Mouse (Mus musculus) hindbrain, postnatal 0 days (tissue): ENCODE data around the gene Ypel3. TPM values are rescaled to one million over a fixed set of nuclear protein-coding genes. Genes with fewer than 3 reads are reported as not detected.

Source experiments
- ATAC-seq: fragments of 200-750 bp; cut with Nextera tagmentation; 2 replicates; pipeline ENCODE4 v1.8.0; 2017; ENCODE audit warnings: mild to moderate bottlenecking, moderate TSS enrichment, moderate library complexity
- DNase-seq: peaks from one replicate; pipeline ENCODE4 v3.0.0-alpha.2; 2015; ENCODE audit warnings: low spot score
- H3K27ac ChIP-seq: fragments of 300-500 bp; sonication (generic); 2 replicates; pipeline ENCODE4 v1.5.1; 2014; ENCODE audit warnings: mild to moderate bottlenecking
- H3K27me3 ChIP-seq: fragments of 300-500 bp; sonication (generic); 2 replicates; pipeline ENCODE4 v1.6.1; 2014; ENCODE audit warnings: low read length, mixed read lengths; ENCODE audit not compliant: insufficient read depth
- H3K36me3 ChIP-seq: fragments of 300-500 bp; sonication (generic); 2 replicates; pipeline ENCODE4 v1.6.1; 2014; ENCODE audit warnings: low read length, mixed read lengths; ENCODE audit not compliant: insufficient read depth
- H3K4me1 ChIP-seq: fragments of 300-500 bp; sonication (generic); 2 replicates; pipeline ENCODE4 v1.6.1; 2014; ENCODE audit warnings: antibody characterized with exemption, low read length, mixed read lengths; ENCODE audit not compliant: insufficient read depth
- H3K4me2 ChIP-seq: fragments of 300-500 bp; sonication (generic); 2 replicates; pipeline ENCODE4 v1.6.1; 2014; ENCODE audit warnings: low read depth, mild to moderate bottlenecking, low read length, moderate library complexity, mixed read lengths
- H3K4me3 ChIP-seq: fragments of 300-500 bp; sonication (generic); 2 replicates; pipeline ENCODE4 v1.5.1; 2014; ENCODE audit warnings: low read length
- H3K9ac ChIP-seq: fragments of 300-500 bp; sonication (generic); replicated peaks from 2 replicates; pipeline ENCODE4 v1.6.1; 2014; ENCODE audit warnings: mild to moderate bottlenecking, low read length, moderate library complexity, mixed read lengths
- H3K9me3 ChIP-seq: fragments of 300-500 bp; sonication (generic); 2 replicates; pipeline ENCODE4 v1.6.1; 2016; ENCODE audit warnings: low read length, mixed read lengths
- CTCF ChIP-seq: IDR thresholded peaks from 2 replicates; pipeline ENCODE4 v1.5.1; 2016; ENCODE audit warnings: antibody characterized with exemption, control low read depth, low read depth
- WGBS: fragments of 180-500 bp; shearing (Covaris S2); extraction: QIAGEN DNeasy Blood & Tissue Kit; methylation state at CpG from one replicate; pipeline ENCODE4 v1.1.7; 2014; 5-methylcytosine and 5-hydroxymethylcytosine counted together
- polyA plus RNA-seq: library from polyadenylated mRNA; unstranded; fragments of >200 nt; fragmentation: Nextera tagmentation; extraction: Ambion mirVana; gene quantifications from 2 replicates; pipeline ENCODE4 v1.2.1, GENCODE M21; 2015
- total RNA-seq: library from RNA; depleted of rRNA; stranded (reverse); fragments of >200 nt; gene quantifications from 2 replicates; pipeline ENCODE4 v1.2.3, GENCODE M21; 2014

Ypel3 gene
- total and polyA plus RNA-seq, 2 experiments from 2014 or later, result 239 to 240 TPM

DNA sequence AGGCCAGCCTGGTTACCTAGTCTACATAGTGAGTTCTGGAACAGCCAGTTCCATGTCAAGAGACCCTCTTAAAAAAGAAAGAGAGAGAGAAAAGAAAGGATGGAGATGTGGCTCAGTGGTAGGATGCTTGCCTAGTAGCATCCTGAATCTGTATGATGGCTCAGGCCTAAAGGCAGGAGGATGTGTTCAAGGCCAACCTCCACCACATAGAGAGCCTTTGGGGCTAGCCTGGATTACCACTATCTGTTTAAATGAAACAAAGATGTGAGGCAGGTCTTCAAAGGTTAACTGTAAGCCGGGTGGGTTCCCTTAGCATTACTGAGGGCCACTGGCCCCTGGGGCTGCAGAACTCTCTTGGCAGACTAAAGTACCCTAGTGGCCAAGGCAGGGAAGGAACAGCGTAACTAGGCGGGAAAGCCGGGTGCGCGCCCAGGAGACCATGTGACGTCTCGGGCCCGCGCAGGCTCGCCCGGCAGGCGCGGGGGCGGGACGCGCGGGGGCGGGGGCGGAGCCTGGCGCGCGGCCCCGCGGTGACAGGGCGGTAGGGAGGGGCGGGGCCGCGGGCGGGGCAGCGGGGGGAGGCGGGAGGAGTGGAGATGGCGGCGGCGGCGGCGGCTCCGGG lies 17.6 kb upstream of the Ypel3 start, which contains the start of gene Mapk3:
Gene Mapk3 (plus strand): TSS at position 552 of the 622 bp plus-strand sequence.
- DNase-seq (peak; percentile 95), ATAC-seq (peak; percentile 78)
- Histone ChIP-seq H3K4me3 (peak within 1 kb of the TSS; percentile 73), H3K36me3 (peaks cover 4% of the 10 kb centered on the region; the same call in 1 of the 2 replicates), H3K9ac (peak within 1 kb of the TSS; percentile 80), H3K27ac (peak within 1 kb of the TSS; percentile 89), H3K4me2 (peak within 1 kb of the TSS; percentile 98), H3K27me3 (no peaks in the 10 kb centered on the region), H3K9me3 (no peaks in the 10 kb centered on the region), H3K4me1 (peaks cover 24% of the 10 kb centered on the region)
- 2% methylated on average over 35 of the region's 38 CpGs for WGBS
- peak; percentile 78 for TF ChIP-seq CTCF

DNA sequence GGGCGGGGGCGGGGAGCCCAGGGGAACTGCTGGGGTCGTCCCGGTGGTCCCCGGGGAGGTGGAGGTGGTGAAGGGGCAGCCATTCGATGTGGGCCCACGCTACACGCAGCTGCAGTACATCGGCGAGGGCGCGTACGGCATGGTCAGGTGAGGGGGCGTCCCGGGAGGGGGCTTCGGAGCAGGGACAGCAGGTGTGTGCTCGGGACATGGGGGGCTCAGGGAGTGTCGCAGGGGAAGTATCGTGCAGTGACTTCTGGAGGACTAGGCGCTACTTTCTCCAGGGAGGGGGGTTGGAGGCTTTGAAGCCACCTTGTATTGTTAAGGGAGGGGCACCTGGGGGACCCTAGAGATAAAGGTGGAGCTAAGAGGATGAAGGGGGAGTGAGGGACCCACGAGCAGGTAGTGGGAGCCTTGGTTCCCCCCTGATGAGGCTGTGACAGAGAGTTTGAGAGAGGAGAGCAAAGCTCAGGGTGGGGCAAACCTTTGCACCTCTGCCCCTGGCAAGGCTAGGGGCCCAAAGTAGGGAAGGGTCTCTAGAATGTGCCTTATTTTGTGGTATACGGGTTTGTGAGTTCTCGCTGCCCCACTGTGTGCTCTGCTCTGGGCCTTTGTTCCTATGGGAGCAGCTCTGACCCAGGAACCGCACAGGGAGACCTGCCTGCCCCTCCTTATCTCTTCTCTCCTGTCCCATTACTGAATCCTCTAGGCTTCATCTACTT lies 16.9 kb upstream of the Ypel3 start:
- Histone ChIP-seq H3K4me3 (peak overlapping the region; percentile 73), H3K9ac (peak overlapping the region; percentile 80), H3K36me3 (peaks cover 11% of the 10 kb centered on the region), H3K9me3 (no peaks in the 10 kb centered on the region), H3K27me3 (no peaks in the 10 kb centered on the region), H3K27ac (peak overlapping the region; percentile 89), H3K4me2 (peak overlapping the region; percentile 98), H3K4me1 (peaks cover 24% of the 10 kb centered on the region)
- 1% methylated on average over 23 of the region's 24 CpGs for WGBS
- ATAC-seq (peak; percentile 41), DNase-seq (no peak)
- TF ChIP-seq CTCF, result no peak

DNA sequence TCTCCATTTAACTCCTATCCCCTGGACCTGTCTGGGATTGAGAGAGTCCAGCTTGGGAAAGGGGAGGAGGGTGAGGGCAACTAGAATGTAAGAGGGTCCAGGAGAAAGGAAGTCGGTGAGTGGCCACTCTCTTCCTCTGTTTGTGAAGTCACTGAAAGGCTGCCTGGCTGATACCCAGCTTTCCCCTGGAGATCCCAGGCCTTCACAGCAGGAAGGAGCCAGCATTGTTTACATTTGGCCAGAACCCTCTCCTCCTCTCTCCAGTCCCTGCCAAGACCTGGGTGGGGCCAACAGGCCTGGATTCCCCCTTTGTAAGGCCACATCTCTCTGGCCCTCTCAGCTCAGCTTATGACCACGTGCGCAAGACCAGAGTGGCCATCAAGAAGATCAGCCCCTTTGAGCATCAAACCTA lies 16.4 kb upstream of the Ypel3 start:
- Histone ChIP-seq H3K27ac (peak overlapping the region; percentile 89), H3K4me1 (peaks cover 24% of the 10 kb centered on the region), H3K27me3 (no peaks in the 10 kb centered on the region), H3K4me3 (peak overlapping the region; percentile 73), H3K9ac (peak overlapping the region; percentile 80), H3K36me3 (peaks cover 16% of the 10 kb centered on the region), H3K9me3 (no peaks in the 10 kb centered on the region), H3K4me2 (peak overlapping the region; percentile 98)
- no peak for TF ChIP-seq CTCF
- ATAC-seq (peak; percentile 61), DNase-seq (peak; percentile 77)
- 10% methylated on average over 3 of the region's 3 CpGs for WGBS

DNA sequence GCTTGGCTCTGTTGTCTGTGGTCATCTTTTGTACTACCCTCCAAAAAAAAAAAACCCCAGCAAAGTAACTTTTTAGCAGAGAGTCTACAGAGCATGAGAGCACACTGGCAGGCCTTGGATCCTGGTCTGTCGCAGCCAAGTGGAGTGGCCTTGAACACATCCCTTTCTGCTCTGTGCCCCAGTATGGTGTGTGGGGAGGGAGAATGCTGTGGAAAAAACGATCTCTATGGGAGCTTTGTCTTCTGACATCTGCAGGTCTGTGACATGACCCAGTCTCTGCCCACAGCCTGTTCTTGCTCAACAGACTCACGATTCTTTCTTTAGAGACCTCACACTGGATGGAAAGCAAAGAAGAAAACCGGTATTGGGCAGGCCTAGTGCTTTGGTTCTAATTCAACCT lies 15.8 kb upstream of the Ypel3 start:
- Histone ChIP-seq H3K4me1 (peaks cover 24% of the 10 kb centered on the region), H3K4me2 (peak overlapping the region; percentile 98), H3K27me3 (no peaks in the 10 kb centered on the region), H3K9me3 (no peaks in the 10 kb centered on the region), H3K9ac (no peak overlapping the region), H3K36me3 (peaks cover 22% of the 10 kb centered on the region), H3K27ac (peak overlapping the region; percentile 89), H3K4me3 (0 out of 2 replicates have a peak overlapping the region, but pooled peaks have one; percentile 73)
- DNase-seq, result no peak
- TF ChIP-seq CTCF, result no peak
- ATAC-seq, result no peak
- WGBS, result 56% methylated on average over 4 of the region's 4 CpGs

DNA sequence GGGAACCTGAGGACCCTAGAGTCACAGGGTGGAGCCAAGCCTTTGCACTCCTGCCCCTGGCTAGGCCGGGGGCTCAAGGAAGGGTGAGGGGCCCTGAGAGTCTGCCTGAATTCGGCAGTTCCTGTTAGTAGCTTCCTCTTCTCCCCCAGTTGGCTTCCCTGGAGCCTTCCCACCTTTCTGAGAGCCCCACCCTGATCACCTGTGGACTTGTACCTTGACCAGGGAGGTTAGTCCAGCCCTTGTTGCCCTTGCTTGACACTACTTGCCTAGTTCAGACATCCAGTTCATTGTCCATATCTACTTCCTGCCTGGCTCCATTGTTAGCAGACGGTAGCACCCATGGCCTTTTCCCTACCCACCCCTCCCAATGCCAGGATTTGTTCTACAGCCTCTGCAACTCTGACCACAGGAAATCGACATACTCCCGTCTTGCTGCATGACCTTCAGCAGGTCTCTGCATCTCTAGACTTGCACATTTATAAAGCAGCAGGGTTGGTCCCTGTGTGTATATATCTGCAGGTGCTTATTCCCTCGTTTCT lies 15.2 kb upstream of the Ypel3 start:
- WGBS, result 71% methylated on average over 6 of the region's 6 CpGs
- Histone ChIP-seq H3K4me2 (peak overlapping the region; percentile 98; the same call in 1 of the 2 replicates), H3K27ac (peak overlapping the region; percentile 89; the same call in 1 of the 2 replicates), H3K9ac (no peak overlapping the region), H3K27me3 (no peaks in the 10 kb centered on the region), H3K9me3 (no peaks in the 10 kb centered on the region), H3K4me3 (no peak overlapping the region), H3K4me1 (peaks cover 24% of the 10 kb centered on the region), H3K36me3 (peaks cover 28% of the 10 kb centered on the region)
- ATAC-seq (no peak), DNase-seq (no peak)
- TF ChIP-seq CTCF, result no peak

DNA sequence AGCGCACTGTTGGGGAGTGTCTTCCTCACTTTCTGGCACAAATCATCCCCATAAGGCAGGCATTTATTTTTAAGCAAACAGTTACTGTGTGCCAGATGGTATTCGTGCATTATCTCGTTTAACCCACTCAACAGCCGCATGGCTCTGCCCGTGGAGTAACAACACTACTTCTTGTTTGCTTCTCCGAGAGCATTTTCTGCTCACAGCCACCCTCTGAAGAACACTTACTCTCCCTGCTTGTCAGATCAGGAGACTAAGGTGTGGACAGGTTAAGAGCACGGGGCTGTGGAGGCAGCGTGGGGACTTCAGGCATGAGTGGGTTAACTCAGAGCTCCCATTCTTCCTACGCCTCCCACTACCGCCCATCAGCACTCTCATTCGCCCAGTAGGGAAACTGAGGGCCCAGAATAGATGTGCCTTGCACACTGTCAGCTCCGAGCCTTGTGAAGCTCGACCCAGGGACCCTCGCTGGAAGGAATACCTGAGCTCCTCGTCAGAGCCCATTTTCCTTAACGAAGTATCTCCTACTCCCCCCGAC lies 14.2 kb upstream of the Ypel3 start:
- 52% methylated on average over 17 of the region's 17 CpGs for WGBS
- Histone ChIP-seq H3K36me3 (peaks cover 34% of the 10 kb centered on the region), H3K27ac (peak overlapping the region; percentile 22; the same call in 1 of the 2 replicates)

More for the DNA sequence above, 14.2 kb upstream of the Ypel3 start:
- H3K4me3 ChIP-seq, result no peak overlapping the region
- DNase-seq, result no peak
- peak overlapping the region; percentile 36 for H3K4me2 ChIP-seq
- H3K4me1 ChIP-seq, result peaks cover 24% of the 10 kb centered on the region
- H3K9me3 ChIP-seq, result no peaks in the 10 kb centered on the region
- no peaks in the 10 kb centered on the region for H3K27me3 ChIP-seq
- no peak for TF ChIP-seq CTCF
- ATAC-seq, result no peak
- H3K9ac ChIP-seq, result 0 out of 2 replicates have a peak overlapping the region, but pooled peaks have one; percentile 25
